Mouse (Mus musculus) regulatory T cell (primary cell): ENCODE data around the gene C5ar2.

Experiments
- in situ Hi-C: fragments of 300-600 bp; cut with MboI, MseI; formaldehyde crosslinking; loops from one replicate; pipeline ENCODE4 v1.15.1; 2025; ENCODE audit warnings: high pct_unique_total_duplicates

The C5ar2 gene

GRCm38 (mm10) chr7:16201136-16201535 is 42.8 kb downstream of the C5ar2 start:
- in situ Hi-C loops = no loop called here

- in situ Hi-C loops = no loop called here
Observed at GRCm38 (mm10) chr7:16198540-16198939, 45.4 kb downstream of the C5ar2 start.

GRCm38 (mm10) chr7:16197166-16197565 is 46.8 kb downstream of the C5ar2 start:
- in situ Hi-C loops = no loop called here

GRCm38 (mm10) chr7:16196616-16197015 is 47.3 kb downstream of the C5ar2 start:
- in situ Hi-C loops = no loop called here

- in situ Hi-C loops = loop anchor here (5.0 kb wide), 1 partner anchor 79 kb away; the partner anchor contains the start of gene Inafm1
Observed at GRCm38 (mm10) chr7:16193702-16194101, 50.3 kb downstream of the C5ar2 start.

GRCm38 (mm10) chr7:16192315-16192714 is 51.6 kb downstream of the C5ar2 start:
- in situ Hi-C loops = loop anchor here (5.0 kb wide), 1 partner anchor 80 kb away; the partner anchor contains the start of gene Inafm1

- in situ Hi-C loops = no loop called here
Observed at GRCm38 (mm10) chr7:16187494-16187893, 56.5 kb downstream of the C5ar2 start.
